Mouse (Mus musculus) spleen, adult 12 weeks (tissue): Measurements from ENCODE around the gene 2010111I01Rik.

Experiments
- DNase-seq: peaks from one replicate; pipeline ENCODE4 v3.0.0; 2022; ENCODE audit warnings: low spot score

Gene 2010111I01Rik

DNA sequence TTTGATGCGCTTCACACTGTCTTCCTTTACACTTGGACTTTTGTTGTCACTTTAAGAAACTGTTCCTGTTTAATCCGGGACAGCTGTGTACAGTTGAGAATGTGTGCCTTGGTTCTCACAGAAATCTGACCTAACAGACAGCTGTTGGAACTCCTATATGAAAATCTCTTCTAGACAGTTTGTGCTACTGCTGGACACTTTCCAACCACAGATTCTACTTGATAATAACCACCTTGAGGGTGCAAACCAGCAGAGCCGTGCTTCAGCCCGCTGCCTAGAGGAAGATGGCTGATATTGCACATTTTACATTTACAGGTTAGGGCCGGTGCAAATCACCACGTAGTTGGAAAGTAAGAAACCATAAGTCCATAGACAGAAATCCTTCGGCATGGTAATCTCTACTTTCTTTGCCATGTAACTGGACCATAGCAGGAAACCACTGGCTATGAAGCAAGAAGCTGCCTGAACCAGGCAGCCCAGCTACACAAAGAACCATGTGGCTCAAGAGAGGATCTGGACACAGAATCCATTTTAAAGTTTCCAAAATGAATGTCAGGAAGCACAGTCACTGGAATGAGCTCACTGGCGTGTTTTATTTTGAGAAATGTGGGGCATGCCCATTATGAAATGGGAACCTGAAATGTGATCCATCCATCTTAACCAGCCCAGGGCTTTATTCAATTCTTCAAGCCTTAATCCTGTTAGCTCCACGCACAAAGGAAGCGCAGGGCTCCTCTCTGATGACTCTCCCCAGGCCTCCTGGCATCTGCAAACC lies 148.1 kb downstream of the 2010111I01Rik start:
- DNase-seq = no peak

GRCm38 (mm10) chr13:63113881-63114301 lies 149.2 kb downstream of the 2010111I01Rik start:
- no peak for DNase-seq

DNA sequence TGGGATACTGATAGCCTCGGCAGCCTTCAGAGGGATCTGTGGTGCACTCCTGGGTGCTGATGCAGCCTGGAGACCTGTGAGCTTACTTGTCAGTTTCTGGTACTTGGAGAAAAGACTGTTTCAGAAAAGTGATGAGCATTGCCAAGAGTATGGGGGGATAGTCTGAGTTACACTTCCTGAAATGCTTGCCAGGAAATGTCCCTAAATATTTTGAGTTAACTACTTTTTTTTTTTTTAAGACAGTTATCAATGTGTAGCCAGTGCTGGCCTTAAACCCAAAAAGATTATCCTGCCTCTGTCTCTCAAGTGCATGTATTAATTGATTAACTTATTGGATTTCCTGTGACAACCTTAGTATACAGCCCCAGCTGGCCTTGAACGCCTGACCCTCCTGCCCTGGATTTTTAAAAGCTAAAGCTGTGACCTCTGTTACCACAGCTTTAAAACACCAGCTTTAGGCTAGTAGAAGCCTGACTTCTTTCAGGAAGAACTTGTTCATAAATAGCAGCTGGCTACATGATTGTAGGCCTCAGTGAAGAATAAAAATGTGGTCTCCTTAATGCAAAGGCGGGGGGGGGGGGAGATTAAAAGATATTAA lies 150.6 kb downstream of the 2010111I01Rik start:
- no peak for DNase-seq

DNA sequence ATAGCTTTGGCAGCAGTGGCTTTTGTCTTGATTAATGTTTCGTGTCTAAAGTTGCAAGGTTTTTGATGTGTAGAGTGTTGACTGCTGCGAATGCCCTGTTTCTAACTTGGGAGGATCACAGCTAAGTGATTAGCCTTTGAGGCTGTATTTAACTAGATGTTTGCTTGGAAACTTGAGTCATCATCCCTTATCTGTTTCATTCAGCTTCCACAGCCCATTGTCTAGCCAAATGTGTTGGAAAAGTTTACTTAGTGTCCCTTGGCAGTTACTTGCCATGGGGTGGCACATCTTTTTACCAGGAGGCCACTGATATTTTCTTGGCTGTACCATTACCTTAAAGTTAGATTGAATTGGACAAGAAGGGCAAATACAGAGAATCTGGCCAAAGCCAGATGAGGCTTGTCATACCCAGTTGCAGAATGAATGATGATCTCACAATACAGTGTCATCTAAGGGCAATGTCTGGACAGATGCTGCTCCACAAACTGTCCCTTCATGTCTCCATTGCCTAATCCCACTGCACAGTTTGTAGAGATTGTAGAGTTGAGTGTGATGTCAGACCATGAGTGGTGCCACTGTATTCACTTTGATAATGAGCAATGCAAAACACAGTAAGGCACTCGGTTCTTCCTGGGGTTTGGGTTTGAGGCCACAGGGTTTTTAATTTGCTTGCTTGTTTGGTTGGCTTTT lies 152.9 kb downstream of the 2010111I01Rik start:
- DNase-seq = no peak

DNA sequence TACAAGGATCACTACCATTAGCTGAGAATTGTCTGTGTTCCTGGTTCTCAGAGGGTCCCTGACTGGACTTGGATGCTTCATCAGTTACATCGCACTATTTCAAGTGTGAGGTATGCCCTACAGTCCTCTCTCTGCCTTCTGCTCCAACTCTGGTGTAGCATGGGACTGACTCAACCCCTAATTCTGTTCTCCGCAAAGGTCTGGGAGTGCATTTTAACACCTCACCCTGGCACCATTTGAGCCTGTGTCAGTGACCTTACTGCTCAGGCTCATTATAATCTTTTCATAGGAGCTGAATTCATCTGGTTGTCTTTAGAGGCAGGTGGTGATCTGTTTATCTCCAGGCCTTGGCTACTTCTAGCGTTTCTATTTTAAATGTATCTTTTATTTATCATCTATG lies 154.0 kb downstream of the 2010111I01Rik start:
- no peak for DNase-seq

DNA sequence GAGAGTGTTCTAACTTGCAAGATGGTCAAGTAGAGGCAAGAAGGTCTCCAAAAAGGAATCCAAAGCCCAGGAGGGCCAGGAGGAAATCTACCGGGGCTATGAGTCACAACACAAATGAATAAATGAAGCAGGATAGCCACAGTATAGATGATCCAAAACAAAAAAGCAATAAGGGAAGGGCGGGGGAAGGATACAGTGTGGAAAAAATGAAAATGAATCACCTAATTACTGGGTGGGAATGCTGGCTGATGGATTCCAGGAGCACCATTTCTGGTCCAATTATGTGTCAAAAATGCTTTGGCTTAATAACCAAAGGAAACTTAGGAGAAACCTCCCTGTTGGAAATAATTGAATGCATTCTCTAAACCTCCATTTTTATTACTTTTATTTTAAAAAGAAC lies 155.6 kb downstream of the 2010111I01Rik start:
- no peak for DNase-seq

- DNase-seq = no peak
Measured at GRCm38 (mm10) chr13:63121747-63122146, 157.1 kb downstream of the 2010111I01Rik start.

- no peak for DNase-seq
Measured at GRCm38 (mm10) chr13:63126206-63126605, 161.5 kb downstream of the 2010111I01Rik start.

DNA sequence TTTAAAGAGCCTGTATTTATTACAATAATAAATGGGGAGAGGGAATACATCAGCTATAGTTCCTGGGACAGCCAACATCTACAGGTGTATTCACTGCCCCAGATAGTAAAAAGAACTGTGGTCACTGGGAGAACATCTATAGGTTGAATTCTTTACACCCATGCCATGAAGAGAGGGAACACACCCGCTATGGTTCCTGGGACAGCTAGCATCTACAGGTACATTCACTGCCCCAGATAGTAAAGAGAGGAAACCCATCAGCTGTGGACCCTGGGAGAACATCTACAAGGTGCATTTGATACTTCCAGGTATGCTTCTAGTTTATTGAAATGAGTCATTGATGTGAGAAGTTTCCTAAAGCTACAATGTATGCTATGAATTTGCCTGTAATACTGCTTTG lies 162.8 kb downstream of the 2010111I01Rik start:
- DNase-seq = no peak

- no peak for DNase-seq
Measured at GRCm38 (mm10) chr13:63134879-63135421, 170.3 kb downstream of the 2010111I01Rik start.

DNA sequence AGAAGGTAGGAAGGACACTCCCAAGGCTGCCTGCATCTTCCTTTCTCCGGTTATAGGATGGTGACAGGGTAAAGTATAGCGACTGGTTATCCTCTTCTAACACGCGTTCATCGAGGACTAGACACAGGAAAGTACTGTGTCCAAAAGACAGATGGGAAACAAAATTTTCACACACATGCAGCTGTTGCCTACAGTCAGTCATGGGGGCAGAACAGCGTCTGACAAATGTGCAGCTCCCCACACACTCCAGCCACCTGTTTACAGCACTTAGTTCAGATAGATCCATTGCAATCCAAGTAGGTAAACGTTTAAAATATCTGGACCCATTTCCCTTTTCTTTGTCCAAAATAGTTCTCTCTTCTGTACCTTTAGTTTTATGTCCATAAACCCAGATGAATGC lies 171.3 kb downstream of the 2010111I01Rik start:
- no peak for DNase-seq

DNA sequence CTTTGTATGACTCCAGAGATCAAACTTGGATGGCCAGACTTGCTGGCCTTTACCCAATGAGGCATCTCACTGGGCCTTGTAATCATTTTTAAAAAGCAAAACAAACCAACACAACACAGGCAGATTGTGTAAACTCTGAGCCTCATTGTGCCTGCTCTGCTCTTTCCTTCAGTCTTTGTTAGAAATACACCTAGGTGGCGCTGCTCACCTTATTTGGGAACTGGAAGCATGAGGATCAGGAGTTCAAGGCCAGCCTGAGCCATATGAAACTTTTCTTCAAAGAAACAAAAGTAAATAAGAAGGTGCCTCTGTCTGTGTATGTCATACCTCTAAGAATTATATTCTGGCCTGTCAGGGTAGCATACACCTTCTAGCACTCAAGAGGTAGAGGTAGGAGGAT lies 172.1 kb downstream of the 2010111I01Rik start:
- DNase-seq = no peak

DNA sequence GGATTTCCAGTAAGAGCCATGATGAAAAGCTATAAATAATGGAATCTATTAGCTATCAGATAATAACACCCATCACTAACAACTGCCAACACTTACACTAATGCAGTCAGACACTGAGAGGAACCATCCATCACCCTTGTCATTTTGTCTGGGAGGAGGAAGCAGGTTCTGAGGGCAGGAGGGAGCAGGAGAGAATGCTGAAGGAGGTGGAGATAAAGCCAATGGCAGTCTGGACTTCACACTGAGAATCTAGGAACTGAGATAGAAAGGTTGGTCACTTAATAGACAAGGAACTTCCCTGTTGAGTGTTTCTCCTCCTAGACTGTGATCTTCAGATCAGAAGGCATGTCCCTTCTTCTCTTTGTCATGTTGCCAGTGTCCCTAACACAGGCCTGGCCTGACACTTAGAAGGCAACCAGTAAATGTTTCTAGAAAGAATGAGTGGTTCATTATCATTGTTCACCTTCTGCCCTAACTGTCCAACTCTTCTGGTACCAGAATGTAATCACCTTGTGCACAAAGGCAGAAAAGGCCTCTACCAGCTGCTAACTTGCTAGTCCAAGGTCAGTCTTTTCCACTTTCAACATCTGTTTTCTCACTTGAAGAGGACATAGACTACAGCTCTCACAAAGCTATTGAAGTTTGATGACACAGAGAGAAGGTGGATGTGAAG lies 173.8 kb downstream of the 2010111I01Rik start:
- no peak for DNase-seq

DNA sequence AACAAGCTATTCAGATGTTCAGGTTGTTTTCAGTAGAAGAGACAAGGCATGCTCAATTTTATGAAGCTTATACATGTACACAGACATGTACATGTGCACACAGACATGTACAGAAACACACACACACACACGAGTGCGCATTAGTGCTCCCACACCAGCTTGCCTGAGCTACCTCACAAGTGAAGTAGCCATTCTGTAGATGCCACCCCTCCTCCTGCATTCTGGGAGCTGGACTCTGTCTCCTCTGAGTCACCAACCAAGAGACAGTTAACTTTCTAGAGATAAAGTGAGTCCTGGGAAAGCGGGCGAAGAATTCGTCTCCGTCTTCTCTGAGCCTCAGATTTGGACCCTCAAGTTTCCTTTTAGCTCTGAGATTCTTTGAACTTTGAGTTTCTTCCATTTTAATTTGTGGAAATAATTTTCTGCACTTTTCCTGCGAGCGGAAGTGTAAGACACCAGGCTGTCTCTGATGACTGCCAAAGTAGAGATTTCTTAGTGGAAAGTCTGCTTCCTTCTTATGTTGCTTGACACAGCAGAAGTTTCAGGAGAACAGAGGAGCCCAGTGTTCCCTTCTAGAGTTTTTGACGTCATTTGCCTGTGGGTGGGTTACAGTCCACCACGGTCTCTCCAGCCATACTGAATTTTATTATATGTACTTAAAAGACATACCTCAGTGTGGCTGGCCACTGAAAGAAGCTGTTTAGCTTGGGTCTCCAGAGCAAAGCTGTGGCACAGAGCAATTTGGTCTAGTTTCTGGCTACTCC lies 175.0 kb downstream of the 2010111I01Rik start:
- no peak for DNase-seq

DNA sequence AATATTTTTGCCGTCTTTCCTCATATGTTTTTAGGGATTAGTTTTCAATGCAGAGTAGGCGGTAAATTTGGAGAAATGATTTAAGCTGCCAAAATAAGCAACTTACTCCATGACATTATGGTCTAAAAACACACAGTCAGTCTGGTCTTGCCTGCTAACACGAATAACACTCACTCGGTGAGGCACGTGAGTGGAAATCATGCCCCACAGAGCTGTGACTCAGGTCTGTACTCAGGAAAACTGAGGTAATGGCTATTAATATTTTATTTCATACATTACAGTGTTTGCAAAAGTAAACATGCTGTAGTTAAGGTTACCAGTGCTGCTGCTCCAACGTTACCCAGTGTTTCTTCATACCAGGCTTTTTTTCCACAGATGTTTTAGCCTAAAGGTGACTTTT lies 176.1 kb downstream of the 2010111I01Rik start:
- DNase-seq = no peak

- no peak for DNase-seq
Measured at GRCm38 (mm10) chr13:63141275-63141674, 176.6 kb downstream of the 2010111I01Rik start.

DNA sequence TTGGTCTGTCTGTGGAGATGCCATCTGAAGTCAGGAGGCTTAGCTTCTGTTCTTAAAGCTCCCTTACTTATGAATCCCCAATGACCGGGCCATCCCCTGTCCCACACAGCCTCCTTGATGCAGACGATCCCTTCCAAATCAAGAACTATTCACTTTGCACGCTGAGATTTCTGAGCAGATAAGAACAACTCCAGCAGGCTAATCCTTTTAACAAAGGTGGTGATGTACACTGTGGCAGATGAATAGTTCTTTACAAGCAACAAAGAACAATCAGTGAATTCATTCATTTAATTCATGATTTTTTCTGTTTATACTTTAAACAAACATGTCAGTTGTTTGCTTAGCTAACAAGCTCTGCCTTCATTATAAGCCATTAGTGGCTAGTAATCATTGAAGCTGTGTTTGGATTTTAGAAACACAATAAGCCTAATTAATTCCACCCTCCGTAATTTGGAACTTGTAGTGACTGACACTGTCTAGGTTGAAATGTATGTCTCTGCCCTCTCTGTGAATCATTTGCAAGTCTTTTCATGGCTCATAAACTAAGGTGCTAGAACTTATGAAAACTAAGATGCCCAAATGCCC lies 182.0 kb downstream of the 2010111I01Rik start:
- no peak for DNase-seq

GRCm38 (mm10) chr13:63148157-63148556 lies 183.5 kb downstream of the 2010111I01Rik start:
- no peak for DNase-seq

DNA sequence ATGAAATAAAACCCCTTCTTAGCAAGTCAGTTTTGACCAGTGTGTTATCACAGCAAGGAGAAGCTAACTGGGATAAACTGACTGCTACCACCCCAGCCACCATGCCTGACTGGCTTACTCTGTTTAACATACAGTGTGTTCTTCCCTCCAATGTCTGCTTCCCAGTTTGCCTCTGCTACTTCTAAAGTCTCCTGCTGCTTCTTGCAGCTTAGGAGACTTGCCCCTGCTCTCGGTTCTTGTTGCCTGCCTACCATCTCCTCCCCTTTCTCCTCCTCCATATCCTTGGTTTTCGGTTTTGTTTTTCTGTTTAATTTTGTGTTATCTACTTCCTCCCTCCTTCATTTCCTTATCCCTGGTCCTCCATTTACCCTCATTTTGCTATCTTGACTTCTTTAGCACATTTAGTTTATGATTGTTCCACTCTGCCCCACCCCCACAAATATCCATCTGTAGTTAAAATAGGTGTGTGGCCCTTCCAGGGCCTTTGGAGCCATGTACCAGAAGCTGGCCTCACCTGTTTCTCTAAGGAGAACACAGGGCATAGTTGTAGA lies 185.9 kb downstream of the 2010111I01Rik start:
- DNase-seq = no peak

GRCm38 (mm10) chr13:63151028-63151738 lies 186.5 kb downstream of the 2010111I01Rik start:
- no peak for DNase-seq
